Mouse (Mus musculus): ENCODE data around the gene Sycp3.

- TF ChIP-seq CTCF (IDR thresholded peaks at IDR 0.05; ENCODE audit: extremely low read depth, insufficient read depth, low read length) (no peak), POLR2A (IDR thresholded peaks at IDR 0.05; ENCODE audit: extremely low read depth, insufficient read depth, low read length) (no peak)
These were observed 7.4 kb upstream of the Sycp3 start for GRCm38 (mm10) chr10:88451990-88452389.
